Mouse (Mus musculus) layer of hippocampus, adult 6 months (tissue): ENCODE results near the gene Sumf2. TPM values are rescaled to one million over a fixed set of nuclear protein-coding genes. Genes with fewer than 3 reads are reported as not detected.

Experiments
- long read RNA-seq, 2 experiments: library from polyadenylated mRNA; unstranded; transcript quantifications; one replicate each; pipeline ENCODE4 v2.0.0; 2019 to 2020
- polyA plus RNA-seq: library from polyadenylated mRNA; unstranded; fragments of <200 nt; fragmentation: Nextera tagmentation; gene quantifications from 2 replicates; pipeline ENCODE4 v1.2.3, GENCODE M21; 2021

Gene Sumf2
- polyA plus RNA-seq = 17.6 and 18.9 TPM in 2 replicates
- long read RNA-seq, experiment 1, transcript Sumf2-204 (9 exons, 2,264 nt) = major isoform, 22 of 43 reads
- long read RNA-seq, experiment 1, partial matches to known transcripts = 6 of 43 reads
- long read RNA-seq, experiment 1, other reads (novel, unspliced or antisense) = 15 of 43 reads
- long read RNA-seq, experiment 2, transcript Sumf2-204 (9 exons, 2,264 nt) = major isoform, 57 of 82 reads
- long read RNA-seq, experiment 2, partial matches to known transcripts = 6 of 82 reads
- long read RNA-seq, experiment 2, other reads (novel, unspliced or antisense) = 19 of 82 reads

GRCm38 (mm10) chr5:129846752-129847557, at the start of gene Sumf2:
Gene Sumf2 (plus strand): TSS chr5:129846986.

GRCm38 (mm10) chr5:129886911-129887636, 40.3 kb downstream of the Sumf2 start, which contains the start of gene Chchd2:
Gene Chchd2 (minus strand): TSS chr5:129887470.

GRCm38 (mm10) chr5:129895198-129896088, 48.7 kb downstream of the Sumf2 start, which contains the start of gene Zbed5:
Gene Zbed5 (plus strand): TSS chr5:129895723.

GRCm38 (mm10) chr5:129898449-129898848, 51.7 kb downstream of the Sumf2 start, which contains the start of gene Phkg1:
Gene Phkg1 (minus strand): TSS chr5:129898549.

GRCm38 (mm10) chr5:129908242-129908965, 61.6 kb downstream of the Sumf2 start, which contains the start of gene Nupr1l:
Gene Nupr1l (plus strand): TSS chr5:129908540.

Other genes starting within 250 kb of the Sumf2 start
- gene Zfp11, start 176.9 kb upstream of the Sumf2 start, polyA plus RNA-seq = 2.9 and 3.4 TPM in 2 replicates
- gene Sept14, start 138.5 kb upstream of the Sumf2 start, polyA plus RNA-seq = not detected in 2 replicates
- 221 and 233 TPM in 2 replicates for gene Mrps17, start 131.5 kb upstream of the Sumf2 start, polyA plus RNA-seq
- gene Nipsnap2, start 121.9 kb upstream of the Sumf2 start, polyA plus RNA-seq = 153 and 202 TPM in 2 replicates
- 49.6 and 53.3 TPM in 2 replicates for gene Psph, start 59.5 kb upstream of the Sumf2 start, polyA plus RNA-seq
- 2,015 and 2,200 TPM in 2 replicates for gene Chchd2, start 40.5 kb downstream of the Sumf2 start, polyA plus RNA-seq
- gene Zbed5, start 48.7 kb downstream of the Sumf2 start, polyA plus RNA-seq = 6.1 and 7.3 TPM in 2 replicates
- 7.8 and 7.9 TPM in 2 replicates for gene Phkg1, start 51.6 kb downstream of the Sumf2 start, polyA plus RNA-seq
- gene Nupr1l, start 61.6 kb downstream of the Sumf2 start, polyA plus RNA-seq = 3.6 and 7.0 TPM in 2 replicates
- gene Vkorc1l1, start 95.0 kb downstream of the Sumf2 start, polyA plus RNA-seq = 6.3 and 8.5 TPM in 2 replicates
- gene Gusb, start 156.1 kb downstream of the Sumf2 start, polyA plus RNA-seq = 22.1 and 23.5 TPM in 2 replicates
- gene Asl, start 182.3 kb downstream of the Sumf2 start, polyA plus RNA-seq = 19.3 and 19.5 TPM in 2 replicates
- gene Crcp, start 182.3 kb downstream of the Sumf2 start, polyA plus RNA-seq = 35.4 and 40.8 TPM in 2 replicates
- 40.7 and 41.9 TPM in 2 replicates for gene Tpst1, start 226.3 kb downstream of the Sumf2 start, polyA plus RNA-seq